Mouse (Mus musculus) spleen, adult 2 months (tissue): Measurements from ENCODE around the gene Usp15. TPM values are rescaled to one million over a fixed set of nuclear protein-coding genes. Genes with fewer than 3 reads are reported as not detected.

Source experiments
- DNase-seq, 2 experiments: peaks; one replicate each; pipeline versions ENCODE4 v3.0.0 to v3.0.0-alpha.2; 2012 to 2021; ENCODE audit warnings: low spot score in 2 of 2, low read depth in 1 of 2
- H3K27ac ChIP-seq: fragments of 200-500 bp; 2 replicates; pipeline ENCODE4 v1.5.1; 2012; ENCODE audit warnings: low read length, inconsistent platforms; ENCODE audit not compliant: insufficient read depth
- H3K27me3 ChIP-seq: fragments of 200-500 bp; 2 replicates; pipeline ENCODE4 v1.6.1; 2012; ENCODE audit warnings: mild to moderate bottlenecking, moderate library complexity, low read length, inconsistent platforms; ENCODE audit not compliant: control insufficient read depth, insufficient read depth
- H3K36me3 ChIP-seq: fragments of 200-500 bp; 2 replicates; pipeline ENCODE4 v1.6.1; 2012; ENCODE audit warnings: mild to moderate bottlenecking, low read length, inconsistent platforms; ENCODE audit not compliant: control insufficient read depth, insufficient read depth
- H3K4me1 ChIP-seq: fragments of 200-500 bp; 2 replicates; pipeline ENCODE4 v1.6.1; 2011; ENCODE audit warnings: inconsistent platforms; ENCODE audit not compliant: control insufficient read depth, insufficient read depth, insufficient read length
- H3K4me3 ChIP-seq: fragments of 200-500 bp; 2 replicates; pipeline ENCODE4 v1.5.1; 2011; ENCODE audit warnings: mild to moderate bottlenecking, inconsistent platforms; ENCODE audit not compliant: insufficient read depth, insufficient read length; ENCODE audit errors: extremely low read depth
- CTCF ChIP-seq: fragments of 200-500 bp; IDR thresholded peaks from 2 replicates; pipeline ENCODE4 v1.5.1; 2011; ENCODE audit warnings: mild to moderate bottlenecking, inconsistent platforms; ENCODE audit not compliant: insufficient read depth, insufficient read length, insufficient replicate concordance; ENCODE audit errors: extremely low read depth
- POLR2A ChIP-seq: fragments of 200-500 bp; IDR thresholded peaks from 2 replicates; pipeline ENCODE4 v1.6.1; 2011; ENCODE audit warnings: low read depth, low read length, inconsistent platforms
- WGBS: fragments of 180-500 bp; shearing (Covaris S2); methylation state at CpG from one replicate; pipeline ENCODE4 v1.1.7; 2018; 5-methylcytosine and 5-hydroxymethylcytosine counted together
- polyA plus RNA-seq: library from polyadenylated mRNA; depleted of rRNA; stranded (reverse); fragments of >200 nt; gene quantifications from 2 replicates; pipeline ENCODE4 v1.2.3, GENCODE M21; 2012

Gene Usp15
- polyA plus RNA-seq, 1 experiment = 5.2 TPM

DNA sequence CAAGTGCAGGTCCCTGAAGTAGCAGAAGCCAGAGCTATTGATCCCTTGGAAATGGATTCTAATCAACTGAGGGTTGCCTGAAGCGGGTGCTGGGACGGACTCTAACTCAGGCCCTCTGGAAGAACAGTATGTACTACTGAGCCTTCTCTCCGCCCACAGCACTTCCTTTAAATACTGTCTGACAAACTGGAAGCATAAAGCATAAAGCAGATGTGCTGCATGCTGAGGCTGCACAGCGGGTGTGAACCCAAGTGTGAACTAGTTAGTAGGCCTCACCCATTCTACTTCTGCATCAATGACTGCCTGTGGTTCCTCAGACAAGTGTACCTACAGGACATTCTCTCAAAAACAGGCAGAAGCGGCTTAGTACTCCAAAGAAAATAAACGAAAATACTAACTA is 41.0 kb downstream of the Usp15 start:
- peak in 1 of 2 experiments; percentile 48 for DNase-seq
- peak overlapping the region; percentile 77; the same call in 1 of the 2 replicates for H3K27ac ChIP-seq
- H3K27me3 ChIP-seq = no peaks in the 10 kb centered on the region
- TF ChIP-seq CTCF = no peak
- no peak for TF ChIP-seq POLR2A
- peaks cover 9% of the 10 kb centered on the region for H3K4me1 ChIP-seq
- 58% methylated on average over 6 of the region's 6 CpGs for WGBS
- H3K36me3 ChIP-seq = peaks cover 4% of the 10 kb centered on the region
- no peak overlapping the region for H3K4me3 ChIP-seq

DNA sequence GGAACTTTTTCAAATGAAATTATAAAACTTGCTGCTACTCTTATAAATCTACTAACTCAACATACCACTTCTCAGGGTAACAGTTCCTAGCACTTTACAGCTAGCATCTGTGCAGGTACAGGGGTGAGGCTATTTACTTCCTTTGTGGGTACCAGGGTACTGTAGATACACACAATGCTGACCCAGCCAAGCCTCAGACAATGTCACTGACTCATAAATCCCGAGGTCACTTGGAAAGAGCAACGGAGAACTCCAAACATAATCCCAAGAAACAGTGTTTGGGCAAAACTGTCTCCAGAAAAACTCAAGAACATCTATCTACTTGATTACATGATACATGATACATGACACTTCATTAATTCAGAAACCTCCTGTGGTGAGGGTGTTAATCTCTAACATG is 43.5 kb downstream of the Usp15 start:
- no peak for DNase-seq
- Histone ChIP-seq H3K4me1 (peaks cover 4% of the 10 kb centered on the region; the same call in 1 of the 2 replicates), H3K4me3 (no peak overlapping the region), H3K27ac (no peak overlapping the region), H3K36me3 (peaks cover 7% of the 10 kb centered on the region), H3K27me3 (no peaks in the 10 kb centered on the region)
- 75% methylated on average over 2 of the region's 2 CpGs for WGBS
- TF ChIP-seq CTCF (no peak), POLR2A (no peak)

DNA sequence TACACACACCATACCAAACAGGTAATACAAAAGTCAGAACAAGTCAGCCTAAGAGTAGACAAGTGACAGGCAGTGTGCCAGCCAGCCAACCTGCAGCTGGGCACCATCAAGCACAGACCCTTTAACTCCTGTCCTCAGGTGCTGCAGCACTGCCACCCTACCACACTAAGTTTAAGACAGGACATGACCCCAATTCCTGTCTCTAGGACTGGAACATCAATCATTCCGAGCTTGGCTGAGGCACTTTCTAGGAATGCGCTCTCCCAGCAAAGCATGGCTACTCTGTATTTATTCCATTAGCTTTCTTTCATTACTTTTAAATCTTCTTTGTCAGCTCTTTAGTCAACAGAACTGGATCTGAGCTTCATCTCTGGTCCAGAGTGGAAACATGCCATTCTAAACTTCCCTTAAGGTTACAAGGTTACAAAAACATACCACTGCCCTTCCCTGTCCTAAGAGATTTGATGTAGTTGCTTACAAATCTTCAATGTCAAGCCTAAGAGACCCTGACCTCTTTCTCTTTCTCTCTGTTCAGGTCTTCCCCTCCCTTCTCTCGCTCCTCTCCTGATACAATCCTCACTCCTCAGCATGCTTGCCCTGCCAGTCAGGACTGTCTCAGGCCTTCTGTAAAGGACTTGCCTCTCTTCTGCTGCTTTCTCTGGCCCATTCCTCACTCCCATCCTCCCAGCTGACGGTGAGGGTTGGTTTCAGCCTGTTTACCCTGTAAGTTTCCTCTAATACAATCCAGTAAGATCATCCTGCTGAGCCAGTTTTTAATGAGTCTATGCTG is 48.6 kb downstream of the Usp15 start:
- no peaks in the 10 kb centered on the region for H3K27me3 ChIP-seq
- 94% methylated on average over 4 of the region's 4 CpGs for WGBS
- no peak overlapping the region for H3K27ac ChIP-seq
- no peak for DNase-seq
- peaks cover 25% of the 10 kb centered on the region for H3K36me3 ChIP-seq
- TF ChIP-seq POLR2A (no peak), CTCF (no peak)
- H3K4me3 ChIP-seq = no peak overlapping the region
- H3K4me1 ChIP-seq = no peaks in the 10 kb centered on the region; the same call in 1 of the 2 replicates

DNA sequence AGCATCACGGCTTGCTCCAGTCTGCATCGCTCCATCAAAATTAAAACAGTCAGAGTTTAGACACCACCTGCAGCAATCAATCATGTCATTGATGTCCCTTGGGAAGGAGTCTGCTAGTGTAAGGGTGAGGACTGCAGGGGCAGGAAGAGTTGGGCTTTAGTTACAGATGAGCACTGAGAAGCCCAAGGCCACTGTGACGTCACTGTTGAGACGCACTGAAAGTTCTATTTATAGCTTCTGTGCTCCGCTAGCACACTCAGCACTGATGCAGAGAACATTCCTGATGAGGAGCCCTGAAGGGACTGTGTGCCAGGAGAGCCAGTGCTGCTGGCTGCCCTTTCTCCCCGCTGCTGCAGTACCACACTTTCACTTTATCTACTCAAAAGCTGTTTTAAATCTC is 49.6 kb downstream of the Usp15 start:
- TF ChIP-seq POLR2A (no peak), CTCF (no peak)
- H3K4me3 ChIP-seq = no peak overlapping the region
- no peak for DNase-seq
- H3K4me1 ChIP-seq = no peaks in the 10 kb centered on the region
- H3K27me3 ChIP-seq = no peaks in the 10 kb centered on the region
- H3K27ac ChIP-seq = no peak overlapping the region
- 73% methylated on average over 6 of the region's 6 CpGs for WGBS
- peaks cover 26% of the 10 kb centered on the region for H3K36me3 ChIP-seq

DNA sequence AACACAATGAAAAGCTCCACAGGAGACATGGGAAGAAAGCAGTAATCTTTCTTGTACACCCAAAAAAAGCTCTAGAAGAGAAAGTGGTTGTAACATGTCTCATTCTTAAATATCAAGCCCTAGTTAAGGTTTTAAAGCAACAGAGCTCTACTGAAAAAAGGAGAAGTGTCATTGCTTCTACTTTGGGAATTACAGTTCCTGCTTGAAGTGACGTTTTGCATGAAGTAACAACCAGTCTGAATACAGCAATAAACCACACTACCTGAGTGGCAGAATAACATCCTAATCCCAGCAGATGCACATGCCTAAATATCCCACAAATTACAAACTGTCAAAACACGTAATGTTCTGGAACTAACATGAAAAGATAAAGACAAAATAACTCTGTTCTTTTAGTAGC is 50.4 kb downstream of the Usp15 start:
- Histone ChIP-seq H3K36me3 (peaks cover 24% of the 10 kb centered on the region), H3K27me3 (no peaks in the 10 kb centered on the region), H3K27ac (no peak overlapping the region), H3K4me1 (no peaks in the 10 kb centered on the region), H3K4me3 (no peak overlapping the region)
- TF ChIP-seq POLR2A (no peak), CTCF (no peak)
- WGBS = 64% methylated on average over 2 of the region's 2 CpGs
- no peak for DNase-seq

DNA sequence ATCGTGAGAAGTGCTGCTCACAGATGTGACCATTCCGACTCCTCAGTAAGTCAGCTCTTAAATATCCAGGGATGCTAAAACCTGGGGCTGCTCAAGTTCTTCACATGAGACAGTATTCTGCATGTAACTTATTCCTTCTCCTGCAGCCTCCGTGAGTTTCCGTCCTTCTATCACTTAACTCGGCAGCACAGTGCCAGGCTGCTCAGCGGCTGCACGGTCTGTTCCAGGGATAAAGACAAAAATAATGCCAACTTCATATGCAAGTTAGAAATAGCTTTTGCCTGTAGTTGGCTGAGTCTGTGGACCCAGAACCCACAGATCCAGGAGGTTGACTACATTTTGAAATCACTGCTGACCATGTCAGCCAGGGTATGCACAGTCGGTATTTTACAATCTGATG is 52.5 kb downstream of the Usp15 start:
- H3K27me3 ChIP-seq = no peaks in the 10 kb centered on the region
- peaks cover 25% of the 10 kb centered on the region for H3K36me3 ChIP-seq
- H3K27ac ChIP-seq = no peak overlapping the region
- DNase-seq = no peak
- WGBS = 96% methylated on average over 8 of the region's 8 CpGs
- no peaks in the 10 kb centered on the region for H3K4me1 ChIP-seq
- no peak for TF ChIP-seq POLR2A
- no peak overlapping the region for H3K4me3 ChIP-seq

DNA sequence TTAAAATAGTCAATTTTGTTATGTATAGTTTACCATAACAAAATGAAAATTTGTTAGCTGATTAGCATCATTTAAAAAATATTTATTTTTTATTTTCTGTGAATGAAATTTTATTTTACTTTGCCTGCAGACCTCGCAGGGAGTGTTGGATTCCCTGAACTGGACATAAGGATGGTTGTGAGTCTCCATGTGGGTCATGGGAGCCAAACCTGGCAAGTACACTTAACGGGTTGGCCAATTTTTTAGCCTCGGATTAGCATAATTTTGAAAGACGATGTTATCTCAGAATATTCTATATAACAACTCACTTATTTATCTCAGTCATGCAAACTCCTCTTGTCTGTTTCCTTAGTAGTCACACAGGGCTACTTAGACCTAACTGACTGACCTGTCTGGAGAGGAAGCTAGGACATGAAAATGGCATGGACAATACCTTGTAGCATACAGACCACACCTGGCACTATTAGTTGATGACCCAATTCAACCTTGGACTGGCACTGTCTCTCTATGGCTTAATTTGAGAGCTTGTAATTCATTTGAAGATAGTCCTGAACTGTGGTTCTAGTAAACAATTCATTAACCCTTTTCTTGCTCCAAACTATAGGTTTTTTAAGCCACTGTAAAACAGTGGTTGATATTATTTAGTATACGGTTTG is 54.3 kb downstream of the Usp15 start:
- no peak overlapping the region for H3K4me3 ChIP-seq
- no peaks in the 10 kb centered on the region for H3K4me1 ChIP-seq
- TF ChIP-seq POLR2A = no peak
- TF ChIP-seq CTCF = no peak
- no peak for DNase-seq
- no peaks in the 10 kb centered on the region for H3K27me3 ChIP-seq
- 94% methylated on average over 5 of the region's 5 CpGs for WGBS
- no peak overlapping the region for H3K27ac ChIP-seq
- peaks cover 23% of the 10 kb centered on the region for H3K36me3 ChIP-seq
